Mouse (Mus musculus): Measurements from ENCODE around the gene Smbd1. TPM values are rescaled to one million over a fixed set of nuclear protein-coding genes. Genes with fewer than 3 reads are reported as not detected.

Smbd1 gene
- not detected in 2 replicates for total RNA-seq (2014; rRNA removed; ENCODE audit: low replicate concordance)
- polyA plus RNA-seq (2015; fragmentation: Nextera tagmentation; extraction: Ambion mirVana) = not detected in 2 replicates

- no peak for ATAC-seq (ENCODE audit: insufficient read depth, low read depth)
- H3K36me3 ChIP-seq (replicated peaks; ENCODE audit: control insufficient read depth, insufficient read depth, low read length) = no peaks in the 10 kb centered on the region
- WGBS = 84% methylated on average over 4 of the region's 4 CpGs
- no peaks in the 10 kb centered on the region for H3K9me3 ChIP-seq (replicated peaks; ENCODE audit: control insufficient read depth, low read length)
- no peak for DNase-seq (ENCODE audit: low spot score)
- H3K4me1 ChIP-seq (ENCODE audit: control insufficient read depth, insufficient read depth) = peaks cover 10% of the 10 kb centered on the region; the same call in 1 of the 2 replicates
- H3K27ac ChIP-seq (ENCODE audit: low read depth) = no peak within 1 kb of the TSS
- H3K9ac ChIP-seq (replicated peaks; ENCODE audit: low read depth, low read length) = no peak within 1 kb of the TSS
- H3K4me2 ChIP-seq (ENCODE audit: low read depth, low read length) = no peak within 1 kb of the TSS
- no peaks in the 10 kb centered on the region for H3K27me3 ChIP-seq (ENCODE audit: control insufficient read depth, insufficient read depth, low read length)
- TF ChIP-seq EP300 (IDR thresholded peaks at IDR 0.05; ENCODE audit: low read depth) (no peak), CTCF (IDR thresholded peaks at IDR 0.05; ENCODE audit: low read depth) (no peak)
- no peak within 1 kb of the TSS for H3K4me3 ChIP-seq (ENCODE audit: low read depth, low read length)
These were observed at the start of gene Smbd1 for GRCm38 (mm10) chr16:32810321-32810720. TSS of gene Smbd1 (minus strand) at chr16:32810477.

GRCm38 (mm10) chr16:32858771-32859636, 48.7 kb upstream of the Smbd1 start:
- Histone ChIP-seq H3K27ac (ENCODE audit: low read depth) (peak overlapping the region; percentile 97), H3K4me1 (ENCODE audit: control insufficient read depth, insufficient read depth) (peaks cover 34% of the 10 kb centered on the region), H3K4me3 (ENCODE audit: low read depth, low read length) (no peak overlapping the region), H3K27me3 (ENCODE audit: control insufficient read depth, insufficient read depth, low read length) (no peaks in the 10 kb centered on the region), H3K9me3 (replicated peaks; ENCODE audit: control insufficient read depth, low read length) (no peaks in the 10 kb centered on the region), H3K4me2 (ENCODE audit: low read depth, low read length) (peak overlapping the region; percentile 27), H3K9ac (replicated peaks; ENCODE audit: low read depth, low read length) (peak overlapping the region; percentile 49; the same call in 1 of the 2 replicates), H3K36me3 (replicated peaks; ENCODE audit: control insufficient read depth, insufficient read depth, low read length) (peaks cover 18% of the 10 kb centered on the region; the same call in 1 of the 2 replicates)
- no peak for TF ChIP-seq CTCF (IDR thresholded peaks at IDR 0.05; ENCODE audit: low read depth)
- no peak for TF ChIP-seq EP300 (IDR thresholded peaks at IDR 0.05; ENCODE audit: low read depth)
- WGBS = 30% methylated on average over 12 of the region's 12 CpGs
- peak; percentile 86 for DNase-seq (ENCODE audit: low spot score)
- peak; percentile 82 for ATAC-seq (ENCODE audit: insufficient read depth, low read depth)

- H3K4me1 ChIP-seq (ENCODE audit: control insufficient read depth, insufficient read depth) = peaks cover 38% of the 10 kb centered on the region
- H3K9me3 ChIP-seq (replicated peaks; ENCODE audit: control insufficient read depth, low read length) = no peaks in the 10 kb centered on the region
- no peak for DNase-seq (ENCODE audit: low spot score)
- 22% methylated on average over 4 of the region's 4 CpGs for WGBS
- ATAC-seq (ENCODE audit: insufficient read depth, low read depth) = no peak
- H3K4me3 ChIP-seq (ENCODE audit: low read depth, low read length) = no peak overlapping the region
- peaks cover 18% of the 10 kb centered on the region; the same call in 1 of the 2 replicates for H3K36me3 ChIP-seq (replicated peaks; ENCODE audit: control insufficient read depth, insufficient read depth, low read length)
- peak overlapping the region; percentile 49; the same call in 1 of the 2 replicates for H3K9ac ChIP-seq (replicated peaks; ENCODE audit: low read depth, low read length)
- H3K27ac ChIP-seq (ENCODE audit: low read depth) = peak overlapping the region; percentile 97
- H3K27me3 ChIP-seq (ENCODE audit: control insufficient read depth, insufficient read depth, low read length) = no peaks in the 10 kb centered on the region
- H3K4me2 ChIP-seq (ENCODE audit: low read depth, low read length) = peak overlapping the region; percentile 27; the same call in 1 of the 2 replicates
- TF ChIP-seq EP300 (IDR thresholded peaks at IDR 0.05; ENCODE audit: low read depth) (no peak), CTCF (IDR thresholded peaks at IDR 0.05; ENCODE audit: low read depth) (no peak)
These were observed 48.1 kb upstream of the Smbd1 start for GRCm38 (mm10) chr16:32858356-32858755.

- Histone ChIP-seq H3K36me3 (replicated peaks; ENCODE audit: control insufficient read depth, insufficient read depth, low read length) (peaks cover 18% of the 10 kb centered on the region; the same call in 1 of the 2 replicates), H3K27me3 (ENCODE audit: control insufficient read depth, insufficient read depth, low read length) (no peaks in the 10 kb centered on the region), H3K9me3 (replicated peaks; ENCODE audit: control insufficient read depth, low read length) (no peaks in the 10 kb centered on the region), H3K4me2 (ENCODE audit: low read depth, low read length) (no peak overlapping the region), H3K4me3 (ENCODE audit: low read depth, low read length) (no peak overlapping the region), H3K4me1 (ENCODE audit: control insufficient read depth, insufficient read depth) (peaks cover 40% of the 10 kb centered on the region), H3K27ac (ENCODE audit: low read depth) (no peak overlapping the region), H3K9ac (replicated peaks; ENCODE audit: low read depth, low read length) (no peak overlapping the region)
- TF ChIP-seq CTCF (IDR thresholded peaks at IDR 0.05; ENCODE audit: low read depth) (no peak), EP300 (IDR thresholded peaks at IDR 0.05; ENCODE audit: low read depth) (no peak)
- 86% methylated on average over 3 of the region's 3 CpGs for WGBS
- no peak for DNase-seq (ENCODE audit: low spot score)
- ATAC-seq (ENCODE audit: insufficient read depth, low read depth) = no peak
These were observed 46.5 kb upstream of the Smbd1 start for GRCm38 (mm10) chr16:32856751-32857150.

GRCm38 (mm10) chr16:32854050-32854571, 43.8 kb upstream of the Smbd1 start:
- WGBS = 8% methylated on average over 2 of the region's 2 CpGs
- Histone ChIP-seq H3K4me2 (ENCODE audit: low read depth, low read length) (peak overlapping the region; percentile 46), H3K27me3 (ENCODE audit: control insufficient read depth, insufficient read depth, low read length) (no peaks in the 10 kb centered on the region), H3K4me1 (ENCODE audit: control insufficient read depth, insufficient read depth) (peaks cover 32% of the 10 kb centered on the region), H3K9ac (replicated peaks; ENCODE audit: low read depth, low read length) (0 out of 2 replicates have a peak overlapping the region, but pooled peaks have one; percentile 48), H3K36me3 (replicated peaks; ENCODE audit: control insufficient read depth, insufficient read depth, low read length) (peaks cover 19% of the 10 kb centered on the region), H3K4me3 (ENCODE audit: low read depth, low read length) (0 out of 2 replicates have a peak overlapping the region, but pooled peaks have one; percentile 8), H3K27ac (ENCODE audit: low read depth) (peak overlapping the region; percentile 95), H3K9me3 (replicated peaks; ENCODE audit: control insufficient read depth, low read length) (no peaks in the 10 kb centered on the region)
- TF ChIP-seq EP300 (IDR thresholded peaks at IDR 0.05; ENCODE audit: low read depth) (no peak), CTCF (IDR thresholded peaks at IDR 0.05; ENCODE audit: low read depth) (no peak)
- DNase-seq (ENCODE audit: low spot score) (peak; percentile 93), ATAC-seq (ENCODE audit: insufficient read depth, low read depth) (peak; percentile 75)

All from heart, postnatal 0 days (tissue).